Mouse (Mus musculus): ENCODE data around the gene Taf10. TPM values are rescaled to one million over a fixed set of nuclear protein-coding genes. Genes with fewer than 3 reads are reported as not detected.
"Not testable (repeated sequence)": the region's sequence is repeated elsewhere in the genome, so short reads cannot be mapped to it uniquely, and the experiment has no call there.

The Taf10 gene
- polyA plus RNA-seq, 1 experiment from 2014 or later = 165 TPM

DNA sequence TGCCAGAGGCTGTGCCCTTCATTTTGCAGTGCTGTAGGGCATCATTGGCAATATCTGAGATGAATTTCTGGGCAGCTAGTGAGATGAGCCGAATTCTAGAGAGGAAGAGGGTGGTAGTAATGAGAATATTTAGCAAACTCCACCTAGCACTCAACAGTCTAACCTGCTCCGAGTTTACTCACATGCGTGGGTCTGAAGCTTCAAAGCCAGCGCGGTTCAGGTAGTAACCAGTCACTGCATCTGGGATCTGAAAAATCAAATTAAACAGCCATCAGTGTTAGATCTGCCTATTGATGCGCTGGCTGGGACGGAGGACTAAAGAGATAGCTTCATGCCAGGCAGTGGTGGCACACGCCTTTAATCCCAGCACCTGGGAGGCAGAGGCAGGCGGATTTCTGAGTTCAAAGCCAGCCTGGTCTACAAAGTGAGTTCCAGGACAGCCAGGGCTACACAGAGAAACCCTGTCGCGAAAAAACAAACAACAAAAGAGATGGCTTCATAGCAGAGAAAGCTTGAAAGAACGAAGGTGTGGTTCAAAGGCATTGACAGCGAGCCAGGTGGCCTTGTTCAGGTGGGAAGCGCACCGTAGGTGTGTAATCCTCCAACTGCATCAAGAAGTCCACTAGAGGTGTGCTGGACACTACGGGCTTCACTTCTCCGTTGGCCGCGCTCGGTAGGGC lies 775 bp downstream of the Taf10 start:
- Histone ChIP-seq H3K36me3 (peaks cover 60% of the 10 kb centered on the region), H3K4me1 (peaks cover 20% of the 10 kb centered on the region), H3K27ac (peak overlapping the region; percentile 93), H3K4me3 (peak overlapping the region; percentile 96)
- 35% methylated on average over 20 of the region's 20 CpGs for WGBS
- H3K27me3 ChIP-seq (ENCODE audit: low read depth, poor library complexity, severe bottlenecking); DNase-seq (ENCODE audit: low spot score); H3K9me3 ChIP-seq (replicated peaks): not testable (repeated sequence)

DNA sequence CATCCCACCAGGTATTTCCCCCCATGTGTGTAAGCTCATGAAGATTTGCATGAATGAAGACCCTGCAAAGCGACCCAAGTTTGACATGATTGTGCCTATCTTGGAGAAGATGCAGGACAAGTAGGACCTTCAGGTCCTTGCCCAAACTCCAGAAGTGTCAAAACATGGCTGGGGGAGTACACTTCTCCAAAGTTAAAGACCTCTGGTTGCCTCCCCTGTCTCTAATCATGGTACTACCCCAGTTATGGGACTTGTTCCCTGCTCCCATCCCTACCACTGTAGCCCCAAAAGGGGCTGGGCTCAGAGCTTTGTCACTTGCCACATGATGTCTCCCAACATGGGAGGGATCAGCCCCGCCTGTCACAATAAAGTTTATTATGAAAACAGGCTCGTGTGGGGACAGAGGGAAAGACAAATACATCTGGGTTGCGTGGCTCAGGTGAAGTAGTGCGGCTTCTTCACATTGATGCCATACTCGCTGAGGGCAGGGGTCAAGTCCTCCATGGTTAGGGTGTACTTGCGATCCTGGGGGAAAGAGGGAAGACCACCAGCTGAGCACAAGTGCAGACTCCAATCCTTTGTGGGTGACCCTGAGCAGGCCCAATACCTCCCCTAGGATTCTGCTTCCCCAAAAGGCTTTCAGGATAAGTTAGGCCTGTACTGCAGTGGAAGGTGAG lies 1.5 kb downstream of the Taf10 start:
- H3K27ac ChIP-seq; DNase-seq (ENCODE audit: low spot score); H3K9me3 ChIP-seq (replicated peaks); H3K27me3 ChIP-seq (ENCODE audit: low read depth, poor library complexity, severe bottlenecking): not testable (repeated sequence)
- H3K4me1 ChIP-seq = peaks cover 27% of the 10 kb centered on the region
- H3K36me3 ChIP-seq = peaks cover 53% of the 10 kb centered on the region
- 89% methylated on average over 7 of the region's 7 CpGs for WGBS
- peak overlapping the region; percentile 96 for H3K4me3 ChIP-seq

DNA sequence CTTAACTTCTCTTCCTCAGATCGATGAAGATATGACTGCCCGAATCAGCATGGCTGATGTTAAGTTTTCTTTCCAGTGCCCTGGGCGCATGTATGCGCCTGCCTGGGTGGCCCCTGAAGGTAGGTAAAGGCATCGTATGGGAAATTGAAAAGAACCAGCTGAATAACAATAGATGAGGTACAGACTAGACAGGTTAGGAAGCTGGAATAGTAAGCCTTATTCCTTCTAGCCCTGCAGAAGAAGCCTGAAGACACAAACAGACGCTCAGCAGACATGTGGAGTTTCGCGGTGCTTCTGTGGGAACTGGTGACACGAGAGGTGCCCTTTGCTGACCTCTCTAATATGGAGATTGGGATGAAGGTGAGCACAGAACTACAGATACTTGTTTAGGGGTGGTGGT lies 2.2 kb downstream of the Taf10 start:
- Histone ChIP-seq H3K27ac (no peak overlapping the region), H3K4me3 (no peak overlapping the region), H3K36me3 (peaks cover 47% of the 10 kb centered on the region), H3K4me1 (peaks cover 34% of the 10 kb centered on the region), H3K27me3 (ENCODE audit: low read depth, poor library complexity, severe bottlenecking) (no peaks in the 10 kb centered on the region), H3K9me3 (replicated peaks) (no peaks in the 10 kb centered on the region)
- 90% methylated on average over 9 of the region's 9 CpGs for WGBS
- no peak for DNase-seq (ENCODE audit: low spot score)

DNA sequence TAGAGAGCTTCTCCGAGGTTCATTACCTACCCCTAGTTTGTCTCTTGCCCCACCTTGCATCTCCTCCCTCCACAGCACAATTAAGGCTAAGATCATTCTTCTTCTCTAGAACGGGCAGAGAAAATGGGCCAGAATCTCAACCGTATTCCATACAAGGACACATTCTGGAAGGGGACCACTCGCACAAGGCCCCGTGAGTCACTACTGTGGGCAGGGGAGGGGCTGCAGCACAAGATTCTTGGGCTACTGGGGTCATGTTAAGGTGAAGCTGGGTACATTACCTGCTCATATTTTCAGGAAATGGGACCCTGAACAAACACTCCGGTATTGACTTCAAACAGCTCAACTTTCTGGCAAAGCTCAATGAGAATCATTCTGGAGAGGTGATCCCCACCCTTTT lies 3.3 kb downstream of the Taf10 start:
- Histone ChIP-seq H3K4me3 (no peak overlapping the region), H3K36me3 (peaks cover 37% of the 10 kb centered on the region), H3K9me3 (replicated peaks) (no peaks in the 10 kb centered on the region), H3K4me1 (peaks cover 34% of the 10 kb centered on the region), H3K27ac (no peak overlapping the region), H3K27me3 (ENCODE audit: low read depth, poor library complexity, severe bottlenecking) (no peaks in the 10 kb centered on the region)
- no peak for DNase-seq (ENCODE audit: low spot score)
- WGBS = 94% methylated on average over 6 of the region's 6 CpGs

DNA sequence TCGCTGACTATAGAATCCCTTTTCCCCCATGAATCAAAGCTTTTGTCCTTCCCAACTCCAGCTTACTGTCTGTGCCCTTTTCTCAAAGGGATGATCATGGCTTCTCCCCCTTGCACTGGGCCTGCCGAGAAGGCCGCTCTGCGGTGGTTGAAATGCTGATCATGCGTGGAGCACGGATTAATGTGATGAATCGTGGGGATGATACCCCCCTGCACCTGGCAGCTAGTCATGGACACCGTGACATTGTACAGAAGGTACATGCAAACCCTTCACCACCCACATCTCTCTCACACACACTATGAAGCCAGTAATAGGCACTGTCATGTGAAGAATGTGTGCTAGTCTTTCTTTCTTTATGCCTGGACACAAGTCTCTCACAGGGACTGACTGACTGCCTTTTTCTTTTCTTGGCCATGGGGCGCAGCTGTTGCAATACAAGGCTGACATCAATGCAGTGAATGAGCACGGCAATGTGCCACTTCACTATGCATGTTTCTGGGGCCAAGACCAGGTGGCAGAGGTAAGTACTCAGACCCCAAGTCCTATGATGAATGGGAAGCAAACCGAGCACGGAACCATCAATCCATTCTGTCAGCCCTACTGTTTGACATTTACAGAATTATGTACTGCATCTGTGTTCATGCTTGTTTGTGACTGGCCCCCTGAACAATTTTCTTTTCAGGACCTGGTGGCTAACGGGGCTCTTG lies 3.9 kb downstream of the Taf10 start:
- peaks cover 38% of the 10 kb centered on the region for H3K4me1 ChIP-seq
- no peak overlapping the region for H3K27ac ChIP-seq
- no peaks in the 10 kb centered on the region for H3K27me3 ChIP-seq (ENCODE audit: low read depth, poor library complexity, severe bottlenecking)
- H3K4me3 ChIP-seq = no peak overlapping the region
- H3K36me3 ChIP-seq = peaks cover 37% of the 10 kb centered on the region
- no peak for DNase-seq (ENCODE audit: low spot score)
- 94% methylated on average over 13 of the region's 13 CpGs for WGBS
- H3K9me3 ChIP-seq (replicated peaks) = no peaks in the 10 kb centered on the region

DNA sequence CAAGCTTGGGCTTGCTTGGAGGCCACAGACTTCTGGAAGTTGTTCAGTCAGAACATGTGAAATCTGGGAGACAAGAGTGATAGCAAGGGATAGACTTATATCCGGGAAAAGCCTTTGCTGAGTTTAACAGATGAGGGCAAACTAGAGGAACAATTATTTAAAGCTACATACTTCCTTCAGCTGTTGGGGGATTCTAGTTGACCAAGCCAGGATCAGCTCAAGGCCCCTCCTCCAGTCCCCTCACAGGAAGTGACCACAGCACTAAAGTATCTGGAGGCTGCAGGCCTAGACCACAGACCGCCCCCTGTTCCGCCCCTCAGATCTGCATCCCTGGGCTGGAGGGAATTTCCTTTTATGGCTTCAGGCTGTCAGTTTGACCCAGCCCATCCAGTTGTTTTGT lies 5.2 kb downstream of the Taf10 start:
- 25% methylated on average over 3 of the region's 3 CpGs for WGBS
- H3K4me1 ChIP-seq = peaks cover 41% of the 10 kb centered on the region

DNA sequence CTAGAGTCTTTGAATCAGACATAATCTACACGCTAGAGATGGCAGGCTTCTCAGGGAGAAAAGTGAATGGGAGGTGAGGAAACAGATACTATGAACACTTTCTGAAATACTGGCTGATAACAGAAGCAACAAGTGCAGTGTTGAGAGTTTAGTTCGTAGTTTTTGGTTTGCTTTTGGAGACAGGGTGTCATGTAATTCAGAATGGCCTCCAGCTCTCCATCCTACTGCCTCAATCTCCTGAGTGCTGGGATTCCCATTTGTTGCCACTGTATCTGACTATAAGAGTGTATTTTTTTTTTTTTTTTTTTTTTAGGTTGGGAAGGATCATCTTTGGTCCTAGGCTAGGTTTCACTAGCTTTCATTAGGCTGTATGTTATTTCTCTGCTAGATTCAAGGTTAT lies 5.9 kb downstream of the Taf10 start:
- Histone ChIP-seq H3K9me3 (replicated peaks) (no peaks in the 10 kb centered on the region), H3K36me3 (peaks cover 55% of the 10 kb centered on the region), H3K27ac (peak overlapping the region; percentile 77), H3K4me3 (peak overlapping the region; percentile 74; the same call in 1 of the 2 replicates), H3K4me1 (peaks cover 38% of the 10 kb centered on the region), H3K27me3 (ENCODE audit: low read depth, poor library complexity, severe bottlenecking) (no peaks in the 10 kb centered on the region)
- WGBS = 84% methylated on average over 2 of the region's 2 CpGs
- no peak for DNase-seq (ENCODE audit: low spot score)

More for the DNA sequence above, 5.2 kb downstream of the Taf10 start:
- Histone ChIP-seq H3K27ac (peak overlapping the region; percentile 77), H3K4me3 (peak overlapping the region; percentile 14), H3K27me3 (ENCODE audit: low read depth, poor library complexity, severe bottlenecking) (no peaks in the 10 kb centered on the region), H3K9me3 (replicated peaks) (no peaks in the 10 kb centered on the region), H3K36me3 (peaks cover 49% of the 10 kb centered on the region)
- DNase-seq (ENCODE audit: low spot score) = peak; percentile 67

DNA sequence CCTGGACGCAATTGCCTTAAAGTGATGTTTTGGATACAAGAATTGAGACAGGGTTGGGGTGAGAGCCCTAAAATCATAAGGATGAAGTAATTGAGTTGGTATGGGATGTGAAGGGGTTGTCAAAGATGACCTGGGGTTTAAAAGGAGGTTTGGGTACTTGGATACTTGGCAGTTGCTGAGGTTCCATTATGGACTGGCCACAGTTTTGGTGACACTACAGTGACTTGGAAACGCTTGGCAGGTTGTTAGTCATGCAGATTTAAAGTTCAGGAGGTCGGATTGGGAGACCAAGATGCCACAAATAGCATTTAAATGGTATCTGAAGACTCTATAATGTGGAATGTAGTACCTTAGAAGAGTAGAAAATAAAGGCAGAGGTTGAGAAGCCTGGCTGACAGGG lies 6.5 kb downstream of the Taf10 start:
- peaks cover 55% of the 10 kb centered on the region for H3K36me3 ChIP-seq
- DNase-seq (ENCODE audit: low spot score) = no peak
- H3K4me1 ChIP-seq = peaks cover 33% of the 10 kb centered on the region
- peak overlapping the region; percentile 74 for H3K4me3 ChIP-seq
- H3K27me3 ChIP-seq (ENCODE audit: low read depth, poor library complexity, severe bottlenecking) = no peaks in the 10 kb centered on the region
- WGBS = 32% methylated on average over 3 of the region's 3 CpGs
- H3K27ac ChIP-seq = no peak overlapping the region
- no peaks in the 10 kb centered on the region for H3K9me3 ChIP-seq (replicated peaks)

DNA sequence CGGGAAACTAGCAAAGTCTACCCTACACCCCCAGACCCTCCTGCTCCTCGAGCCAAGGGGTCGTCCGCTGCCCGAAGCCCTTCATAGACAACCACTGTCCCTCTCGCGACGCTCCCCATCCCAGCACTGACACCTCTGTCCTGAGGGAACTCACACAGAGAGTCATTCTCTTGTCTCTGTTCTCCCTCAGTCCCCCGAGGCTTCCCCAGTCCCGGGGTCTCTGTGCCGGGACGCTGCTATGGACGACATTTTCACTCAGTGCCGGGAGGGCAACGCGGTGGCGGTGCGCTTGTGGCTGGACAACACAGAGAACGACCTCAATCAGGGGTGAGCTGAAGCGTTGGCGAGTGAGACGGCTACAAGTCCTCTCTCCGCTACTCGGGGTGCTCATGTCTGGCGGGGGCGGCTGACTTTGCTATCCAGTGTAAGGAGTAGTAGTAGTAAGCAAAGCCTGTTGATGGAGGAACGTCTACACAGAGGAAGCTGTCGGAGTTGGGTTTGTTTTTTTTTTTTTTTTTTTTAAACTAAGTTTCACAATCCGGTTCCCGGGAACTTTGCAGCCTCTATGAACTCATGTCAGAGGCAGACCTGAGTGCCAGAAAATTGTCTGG lies 7.1 kb downstream of the Taf10 start, which contains the start of gene Rrp8:
Gene Rrp8 (minus strand): TSS at position 475 of the 611 bp plus-strand sequence.
- peaks cover 55% of the 10 kb centered on the region for H3K36me3 ChIP-seq
- peaks cover 33% of the 10 kb centered on the region for H3K4me1 ChIP-seq
- peak within 1 kb of the TSS; percentile 74 for H3K4me3 ChIP-seq
- peak; percentile 66 for DNase-seq (ENCODE audit: low spot score)
- peak within 1 kb of the TSS; percentile 94 for H3K27ac ChIP-seq
- no peaks in the 10 kb centered on the region for H3K27me3 ChIP-seq (ENCODE audit: low read depth, poor library complexity, severe bottlenecking)
- H3K9me3 ChIP-seq (replicated peaks) = no peaks in the 10 kb centered on the region
- under 1% methylated on average over 30 of the region's 30 CpGs for WGBS

DNA sequence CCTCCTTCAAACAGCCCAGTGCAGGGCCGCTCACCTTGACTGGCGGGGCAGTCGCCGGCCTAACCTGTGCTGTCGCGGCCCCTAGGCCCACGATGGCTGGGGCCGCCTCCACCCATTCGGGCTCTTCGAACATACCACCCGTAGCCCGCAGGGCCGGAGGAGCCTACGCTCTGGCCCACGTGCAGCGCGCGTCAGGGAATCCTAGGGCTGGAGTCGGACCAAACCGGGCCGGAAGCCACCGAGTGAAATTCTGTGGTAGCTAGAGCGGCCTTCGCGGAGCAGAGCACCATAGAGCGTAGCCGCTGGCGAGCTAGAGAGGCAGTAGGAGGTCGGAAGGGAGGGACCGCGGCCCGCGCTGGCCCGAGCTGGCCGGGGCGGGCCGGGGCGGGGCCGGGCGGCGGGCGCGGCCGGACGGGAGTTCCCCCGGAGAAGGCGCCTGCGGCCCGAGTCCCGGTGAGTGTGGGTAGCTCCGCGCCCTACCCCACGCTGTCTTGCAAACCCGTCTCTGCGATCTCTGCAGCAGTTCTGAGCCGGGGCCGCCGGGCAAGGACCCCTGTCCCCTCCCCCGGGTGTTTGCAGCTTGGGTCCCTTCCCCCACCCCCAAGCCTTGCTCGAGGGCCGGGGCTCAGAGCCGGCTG lies 7.8 kb downstream of the Taf10 start, which contains the start of gene Ilk:
Gene Ilk (plus strand): TSS at position 329 of the 638 bp plus-strand sequence.
- no peaks in the 10 kb centered on the region for H3K27me3 ChIP-seq (ENCODE audit: low read depth, poor library complexity, severe bottlenecking)
- H3K4me1 ChIP-seq = peaks cover 33% of the 10 kb centered on the region
- no peaks in the 10 kb centered on the region for H3K9me3 ChIP-seq (replicated peaks)
- H3K36me3 ChIP-seq = peaks cover 55% of the 10 kb centered on the region
- H3K27ac ChIP-seq = peak within 1 kb of the TSS; percentile 94
- peak; percentile 90 for DNase-seq (ENCODE audit: low spot score)
- under 1% methylated on average over 62 of the region's 62 CpGs for WGBS
- peak within 1 kb of the TSS; percentile 74 for H3K4me3 ChIP-seq

DNA sequence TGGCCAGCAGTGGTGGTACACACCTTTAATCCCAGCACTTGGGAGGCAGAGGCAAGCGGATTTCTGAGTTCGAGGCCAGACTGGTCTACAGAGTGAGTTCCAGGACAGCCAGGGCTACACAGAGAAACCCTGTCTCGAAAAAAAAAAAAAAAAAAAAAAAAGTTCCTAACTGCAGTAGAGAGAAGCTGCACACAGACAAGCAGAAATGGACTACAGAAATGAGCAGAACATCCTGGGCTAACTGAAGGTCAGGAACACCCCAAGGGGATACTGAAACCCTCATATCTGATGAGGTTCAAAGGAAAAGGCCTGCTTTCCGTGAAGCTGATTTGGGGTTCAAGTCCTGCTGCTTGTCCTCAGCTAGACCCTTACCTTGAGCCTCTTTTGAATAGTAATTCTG lies 8.7 kb downstream of the Taf10 start:
- not testable (repeated sequence) for H3K27me3 ChIP-seq (ENCODE audit: low read depth, poor library complexity, severe bottlenecking); DNase-seq (ENCODE audit: low spot score); H3K9me3 ChIP-seq (replicated peaks)
- H3K27ac ChIP-seq = peak overlapping the region; percentile 94
- WGBS = 54% methylated on average over 4 of the region's 4 CpGs
- peaks cover 33% of the 10 kb centered on the region for H3K4me1 ChIP-seq
- H3K36me3 ChIP-seq = peaks cover 55% of the 10 kb centered on the region
- H3K4me3 ChIP-seq = peak overlapping the region; percentile 74

DNA sequence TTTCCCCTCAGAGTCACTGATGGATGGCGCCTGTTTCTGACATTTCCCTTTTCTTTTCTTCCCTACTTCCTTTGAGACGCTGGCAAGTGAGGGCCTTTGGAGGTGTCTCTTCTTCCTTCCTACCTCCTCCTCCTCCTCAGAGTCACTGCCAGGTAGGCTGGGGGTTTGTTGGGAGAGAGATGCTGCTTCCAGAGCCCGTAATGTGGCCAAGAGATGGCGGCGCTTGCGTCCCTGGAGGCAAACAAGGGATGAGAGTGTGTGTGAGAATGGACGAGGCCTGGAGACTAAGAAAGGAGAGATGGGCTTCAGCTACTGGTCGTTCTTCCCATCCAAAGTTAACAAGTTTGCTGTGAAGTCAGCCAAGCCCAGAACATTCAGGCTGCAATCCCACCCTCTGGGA lies 9.3 kb downstream of the Taf10 start:
- Histone ChIP-seq H3K27ac (no peak overlapping the region), H3K9me3 (replicated peaks) (no peaks in the 10 kb centered on the region), H3K27me3 (ENCODE audit: low read depth, poor library complexity, severe bottlenecking) (no peaks in the 10 kb centered on the region), H3K4me1 (peaks cover 33% of the 10 kb centered on the region), H3K36me3 (peaks cover 55% of the 10 kb centered on the region), H3K4me3 (peak overlapping the region; percentile 74; the same call in 1 of the 2 replicates)
- DNase-seq (ENCODE audit: low spot score) = no peak
- WGBS = 92% methylated on average over 8 of the region's 8 CpGs

Measured in limb, embryonic 10.5 days (tissue).